Mouse (Mus musculus): ENCODE results near the gene 4833439L19Rik. TPM values are rescaled to one million over a fixed set of nuclear protein-coding genes. Genes with fewer than 3 reads are reported as not detected.

4833439L19Rik gene
- polyA plus RNA-seq, 2 experiments: 84.6 to 125 TPM

DNA sequence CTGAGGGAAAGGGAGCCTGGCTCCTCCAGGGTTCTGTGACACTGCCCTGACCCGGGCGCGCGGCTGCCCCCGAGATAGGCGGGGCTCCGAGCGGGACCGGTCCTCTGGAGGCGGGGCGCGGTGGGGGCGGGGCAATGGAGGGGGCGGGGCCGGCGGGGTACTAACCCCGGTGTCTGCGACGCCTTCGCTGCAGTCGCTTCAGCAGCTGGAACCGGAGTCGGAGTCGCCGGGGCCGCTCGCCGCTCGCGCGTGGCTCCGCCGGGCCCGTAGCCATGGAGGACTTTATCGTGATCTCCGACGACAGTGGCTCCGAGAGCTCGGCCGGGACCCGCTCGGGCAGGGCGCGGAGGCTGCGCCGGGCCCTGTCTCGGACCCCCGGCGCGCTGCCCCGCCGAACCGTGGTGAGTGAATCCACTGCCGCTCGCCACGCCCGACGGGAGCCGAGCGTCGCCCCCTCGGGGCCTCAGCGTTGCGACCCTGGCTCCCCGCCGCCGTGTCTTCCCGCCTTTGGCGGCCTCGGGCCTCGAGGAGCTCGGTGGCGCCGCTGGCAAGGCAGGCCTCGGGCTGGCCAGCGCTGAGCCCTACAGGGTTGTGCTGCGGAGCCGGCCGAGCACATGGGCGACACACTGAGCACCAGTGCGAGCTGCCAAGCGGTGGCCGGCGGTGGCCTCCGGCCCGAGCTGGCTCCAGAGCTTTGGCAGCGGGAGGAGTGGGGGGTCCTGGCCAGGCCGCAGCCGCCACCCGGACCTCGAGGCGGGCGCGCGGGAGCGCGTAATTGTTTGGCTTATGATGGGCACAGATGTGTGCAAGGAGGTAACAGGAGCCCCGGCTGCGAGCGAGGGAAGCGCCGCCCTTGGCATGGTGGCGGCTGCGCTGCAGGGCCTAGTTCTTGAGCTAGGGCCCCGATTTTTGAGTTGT is 61.4 kb downstream of the 4833439L19Rik start, which contains the start of gene Simc1:
Simc1 (plus strand) TSS at position 176 of the 918 bp plus-strand sequence.
- peak within 1 kb of the TSS; percentile 81 for H3K27ac ChIP-seq (replicated peaks; ENCODE audit: low read depth, low read length)
- peak within 1 kb of the TSS; percentile 85 for H3K4me2 ChIP-seq (replicated peaks; ENCODE audit: low read depth, low read length, severe bottlenecking)
- H3K36me3 ChIP-seq (ENCODE audit: control insufficient read depth, insufficient read depth, low read length): no peaks in the 10 kb centered on the region
- under 1% methylated on average over 59 of the region's 105 CpGs for WGBS
- no peaks in the 10 kb centered on the region for H3K27me3 ChIP-seq (ENCODE audit: control insufficient read depth, insufficient read depth, low read length)
- ATAC-seq (ENCODE audit: low FRiP score, low read depth) (peak; percentile 92), DNase-seq (ENCODE audit: low spot score) (peak; percentile 42)
- H3K9ac ChIP-seq (ENCODE audit: low read depth, low read length, severe bottlenecking): peak within 1 kb of the TSS; percentile 82
- H3K4me1 ChIP-seq (ENCODE audit: control insufficient read depth, insufficient read depth, low read length): peaks cover 12% of the 10 kb centered on the region
- peak within 1 kb of the TSS; percentile 78 for H3K4me3 ChIP-seq (replicated peaks; ENCODE audit: low read length)
- TF ChIP-seq POLR2A (IDR thresholded peaks at IDR 0.05; ENCODE audit: borderline replicate concordance, extremely low read depth, insufficient read depth, insufficient read length): peak; percentile 75; the same call in 1 of the 2 replicates
- H3K9me3 ChIP-seq (ENCODE audit: control insufficient read depth, low read length): no peaks in the 10 kb centered on the region

DNA sequence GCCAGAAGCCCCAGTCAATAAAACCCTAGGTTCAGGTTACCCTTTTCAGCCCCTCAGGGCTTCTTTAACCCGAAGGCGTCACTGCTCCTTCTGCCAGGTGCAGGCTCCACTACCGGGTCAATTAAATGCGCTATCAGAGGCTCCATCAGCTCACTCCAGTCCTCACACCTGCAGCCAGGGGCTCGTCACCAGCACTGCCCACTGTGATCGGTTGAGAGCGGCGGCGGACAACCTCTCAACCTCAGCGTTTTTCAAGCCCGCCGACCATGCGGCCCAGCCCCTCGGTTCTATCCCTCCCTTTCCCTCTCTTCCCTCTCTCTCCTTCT is 62.0 kb downstream of the 4833439L19Rik start:
- under 1% methylated on average over 14 of the region's 14 CpGs for WGBS
- no peaks in the 10 kb centered on the region for H3K9me3 ChIP-seq (ENCODE audit: control insufficient read depth, low read length)
- no peaks in the 10 kb centered on the region for H3K27me3 ChIP-seq (ENCODE audit: control insufficient read depth, insufficient read depth, low read length)
- H3K27ac ChIP-seq (replicated peaks; ENCODE audit: low read depth, low read length): no peak overlapping the region
- no peaks in the 10 kb centered on the region for H3K36me3 ChIP-seq (ENCODE audit: control insufficient read depth, insufficient read depth, low read length)
- peak overlapping the region; percentile 85 for H3K4me2 ChIP-seq (replicated peaks; ENCODE audit: low read depth, low read length, severe bottlenecking)
- ATAC-seq (ENCODE audit: low FRiP score, low read depth) (peak; percentile 67), DNase-seq (ENCODE audit: low spot score) (peak; percentile 12)
- H3K9ac ChIP-seq (ENCODE audit: low read depth, low read length, severe bottlenecking): peak overlapping the region; percentile 82
- no peak for TF ChIP-seq POLR2A (IDR thresholded peaks at IDR 0.05; ENCODE audit: borderline replicate concordance, extremely low read depth, insufficient read depth, insufficient read length)
- H3K4me1 ChIP-seq (ENCODE audit: control insufficient read depth, insufficient read depth, low read length): peaks cover 12% of the 10 kb centered on the region
- peak overlapping the region; percentile 78 for H3K4me3 ChIP-seq (replicated peaks; ENCODE audit: low read length)

DNA sequence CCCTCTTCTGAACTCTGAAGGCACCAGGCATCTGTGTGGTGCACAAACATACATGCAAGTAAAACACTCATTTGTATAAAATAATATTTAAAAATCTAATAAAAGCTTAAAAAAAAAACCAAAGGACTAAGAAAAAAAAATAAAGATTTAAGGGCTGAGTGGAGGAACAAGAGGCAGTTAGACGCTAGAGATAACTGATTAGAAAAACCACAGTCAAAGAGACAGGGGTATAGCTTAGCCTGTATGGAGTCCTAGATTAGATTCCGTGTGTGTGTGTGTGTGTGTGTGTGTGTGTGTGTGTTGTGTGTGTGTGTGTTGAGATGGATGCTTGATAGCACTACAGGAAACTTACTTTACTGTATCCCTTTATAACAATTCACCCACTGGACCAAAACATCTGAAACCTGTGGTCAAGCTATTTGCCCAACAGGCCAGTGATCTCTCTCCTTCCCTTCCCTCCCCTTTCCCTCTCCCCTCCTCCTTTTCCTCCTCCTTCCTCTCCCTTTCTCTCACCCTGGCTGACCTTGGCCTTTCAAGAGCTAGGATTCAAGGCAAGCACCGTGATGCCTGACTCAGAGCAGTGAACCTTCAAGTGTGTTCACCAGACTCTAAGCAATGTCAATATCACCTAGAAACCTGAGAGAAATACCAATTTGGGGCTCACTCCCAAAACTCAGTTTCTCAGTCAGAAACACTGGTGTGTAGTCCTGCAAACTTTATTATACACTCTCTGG is 63.1 kb downstream of the 4833439L19Rik start:
- ATAC-seq (ENCODE audit: low FRiP score, low read depth) (no peak), DNase-seq (ENCODE audit: low spot score) (no peak)
- TF ChIP-seq POLR2A (IDR thresholded peaks at IDR 0.05; ENCODE audit: borderline replicate concordance, extremely low read depth, insufficient read depth, insufficient read length): no peak
- 56% methylated on average over 3 of the region's 3 CpGs for WGBS
- no peak overlapping the region for H3K4me2 ChIP-seq (replicated peaks; ENCODE audit: low read depth, low read length, severe bottlenecking)
- H3K4me3 ChIP-seq (replicated peaks; ENCODE audit: low read length): no peak overlapping the region
- H3K27ac ChIP-seq (replicated peaks; ENCODE audit: low read depth, low read length): no peak overlapping the region
- H3K9me3 ChIP-seq (ENCODE audit: control insufficient read depth, low read length): no peaks in the 10 kb centered on the region
- H3K9ac ChIP-seq (ENCODE audit: low read depth, low read length, severe bottlenecking): no peak overlapping the region
- H3K27me3 ChIP-seq (ENCODE audit: control insufficient read depth, insufficient read depth, low read length): no peaks in the 10 kb centered on the region
- H3K36me3 ChIP-seq (ENCODE audit: control insufficient read depth, insufficient read depth, low read length): no peaks in the 10 kb centered on the region
- peaks cover 12% of the 10 kb centered on the region for H3K4me1 ChIP-seq (ENCODE audit: control insufficient read depth, insufficient read depth, low read length)

DNA sequence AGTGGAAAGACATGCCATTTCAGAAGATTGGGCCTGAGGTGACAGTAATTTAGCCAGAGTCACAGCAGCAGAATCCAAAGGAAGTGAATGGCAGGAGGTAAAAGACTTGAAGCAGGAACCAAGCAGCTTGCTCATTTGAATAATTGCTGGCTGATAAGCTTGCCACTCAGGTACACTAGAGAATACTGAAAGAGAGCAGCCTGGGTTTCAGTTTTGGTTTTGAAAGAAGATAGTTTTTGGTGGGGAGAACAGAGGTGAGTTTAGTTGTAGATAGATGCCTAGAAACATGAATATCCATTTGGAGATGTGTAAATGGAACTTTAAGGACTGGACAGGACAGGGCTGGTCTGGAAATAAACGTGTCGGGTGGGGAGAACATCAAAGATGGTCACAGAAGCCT is 63.9 kb downstream of the 4833439L19Rik start:
- peaks cover 12% of the 10 kb centered on the region for H3K4me1 ChIP-seq (ENCODE audit: control insufficient read depth, insufficient read depth, low read length)
- H3K36me3 ChIP-seq (ENCODE audit: control insufficient read depth, insufficient read depth, low read length): no peaks in the 10 kb centered on the region
- H3K4me2 ChIP-seq (replicated peaks; ENCODE audit: low read depth, low read length, severe bottlenecking): no peak overlapping the region
- ATAC-seq (ENCODE audit: low FRiP score, low read depth) (no peak), DNase-seq (ENCODE audit: low spot score) (no peak)
- no peak overlapping the region for H3K9ac ChIP-seq (ENCODE audit: low read depth, low read length, severe bottlenecking)
- TF ChIP-seq POLR2A (IDR thresholded peaks at IDR 0.05; ENCODE audit: borderline replicate concordance, extremely low read depth, insufficient read depth, insufficient read length): no peak
- no peak overlapping the region for H3K27ac ChIP-seq (replicated peaks; ENCODE audit: low read depth, low read length)
- 74% methylated on average over 2 of the region's 2 CpGs for WGBS
- no peaks in the 10 kb centered on the region for H3K9me3 ChIP-seq (ENCODE audit: control insufficient read depth, low read length)
- no peaks in the 10 kb centered on the region for H3K27me3 ChIP-seq (ENCODE audit: control insufficient read depth, insufficient read depth, low read length)
- no peak overlapping the region for H3K4me3 ChIP-seq (replicated peaks; ENCODE audit: low read length)

Small RNA genes lying within 50 kb of the gene (microRNA-seq; reads per million reads assigned to microRNA genes)
- gene Gm24195: not detected

Other genes with a start within 250 kb of the 4833439L19Rik start
- gene Cplx2, start 194.1 kb downstream of the 4833439L19Rik start, polyA plus RNA-seq (2012; rRNA removed): 10.8 and 10.9 TPM in 2 replicates
- 5.5 and 7.1 TPM in 2 replicates for gene Cplx2, start 194.1 kb downstream of the 4833439L19Rik start, polyA plus RNA-seq (2014; fragmentation: Nextera tagmentation; extraction: Ambion mirVana)
- gene Thoc3, start 96.6 kb downstream of the 4833439L19Rik start, polyA plus RNA-seq (2012; rRNA removed): 48.4 and 48.9 TPM in 2 replicates
- gene Thoc3, start 96.6 kb downstream of the 4833439L19Rik start, polyA plus RNA-seq (2014; fragmentation: Nextera tagmentation; extraction: Ambion mirVana): 118 and 122 TPM in 2 replicates
- 21.0 and 25.0 TPM in 2 replicates for gene Simc1, start 61.7 kb downstream of the 4833439L19Rik start, polyA plus RNA-seq (2012; rRNA removed)
- 13.8 and 14.8 TPM in 2 replicates for gene Simc1, start 61.7 kb downstream of the 4833439L19Rik start, polyA plus RNA-seq (2014; fragmentation: Nextera tagmentation; extraction: Ambion mirVana)
- gene Arl10, start 9.6 kb upstream of the 4833439L19Rik start, polyA plus RNA-seq (2012; rRNA removed): 33.4 and 36.7 TPM in 2 replicates
- gene Arl10, start 9.6 kb upstream of the 4833439L19Rik start, polyA plus RNA-seq (2014; fragmentation: Nextera tagmentation; extraction: Ambion mirVana): 22.1 and 27.4 TPM in 2 replicates
- gene Nop16, start 24.7 kb upstream of the 4833439L19Rik start, polyA plus RNA-seq (2012; rRNA removed): 38.6 and 61.9 TPM in 2 replicates
- gene Nop16, start 24.7 kb upstream of the 4833439L19Rik start, polyA plus RNA-seq (2014; fragmentation: Nextera tagmentation; extraction: Ambion mirVana): 53.5 and 53.7 TPM in 2 replicates
- gene Higd2a, start 24.8 kb upstream of the 4833439L19Rik start, polyA plus RNA-seq (2012; rRNA removed): 116 and 135 TPM in 2 replicates
- 174 and 188 TPM in 2 replicates for gene Higd2a, start 24.8 kb upstream of the 4833439L19Rik start, polyA plus RNA-seq (2014; fragmentation: Nextera tagmentation; extraction: Ambion mirVana)
- 23.7 and 26.5 TPM in 2 replicates for gene Cltb, start 45.9 kb upstream of the 4833439L19Rik start, polyA plus RNA-seq (2012; rRNA removed)
- 44.2 and 45.5 TPM in 2 replicates for gene Cltb, start 45.9 kb upstream of the 4833439L19Rik start, polyA plus RNA-seq (2014; fragmentation: Nextera tagmentation; extraction: Ambion mirVana)
- gene Faf2, start 56.3 kb upstream of the 4833439L19Rik start, polyA plus RNA-seq (2012; rRNA removed): 50.1 and 55.7 TPM in 2 replicates
- 99.2 and 105 TPM in 2 replicates for gene Faf2, start 56.3 kb upstream of the 4833439L19Rik start, polyA plus RNA-seq (2014; fragmentation: Nextera tagmentation; extraction: Ambion mirVana)
- gene Rnf44, start 128.5 kb upstream of the 4833439L19Rik start, polyA plus RNA-seq (2012; rRNA removed): 118 and 194 TPM in 2 replicates
- 70.1 and 74.3 TPM in 2 replicates for gene Rnf44, start 128.5 kb upstream of the 4833439L19Rik start, polyA plus RNA-seq (2014; fragmentation: Nextera tagmentation; extraction: Ambion mirVana)
- 0.06 and 0.08 TPM in 2 replicates for gene Cdhr2, start 136.0 kb upstream of the 4833439L19Rik start, polyA plus RNA-seq (2012; rRNA removed)
- 0.06 TPM in 1 of 2 replicates, not detected in the other for gene Cdhr2, start 136.0 kb upstream of the 4833439L19Rik start, polyA plus RNA-seq (2014; fragmentation: Nextera tagmentation; extraction: Ambion mirVana)
- 0.70 and 0.87 TPM in 2 replicates for gene Gprin1, start 184.4 kb upstream of the 4833439L19Rik start, polyA plus RNA-seq (2012; rRNA removed)
- gene Gprin1, start 184.4 kb upstream of the 4833439L19Rik start, polyA plus RNA-seq (2014; fragmentation: Nextera tagmentation; extraction: Ambion mirVana): 0.32 and 0.67 TPM in 2 replicates
- 0.30 TPM in 1 of 2 replicates, not detected in the other for gene Sncb, start 201.2 kb upstream of the 4833439L19Rik start, polyA plus RNA-seq (2012; rRNA removed)
- 0.40 TPM in 1 of 2 replicates, not detected in the other for gene Sncb, start 201.2 kb upstream of the 4833439L19Rik start, polyA plus RNA-seq (2014; fragmentation: Nextera tagmentation; extraction: Ambion mirVana)
- gene Eif4e1b, start 218.6 kb upstream of the 4833439L19Rik start, polyA plus RNA-seq (2012; rRNA removed): not detected in 2 replicates
- gene Eif4e1b, start 218.6 kb upstream of the 4833439L19Rik start, polyA plus RNA-seq (2014; fragmentation: Nextera tagmentation; extraction: Ambion mirVana): not detected in 2 replicates
- gene Tspan17, start 223.9 kb upstream of the 4833439L19Rik start, polyA plus RNA-seq (2012; rRNA removed): 2.0 and 2.6 TPM in 2 replicates
- 4.4 TPM in 2 replicates for gene Tspan17, start 223.9 kb upstream of the 4833439L19Rik start, polyA plus RNA-seq (2014; fragmentation: Nextera tagmentation; extraction: Ambion mirVana)

Data from limb, embryonic 14.5 days (tissue).